Mouse (Mus musculus) myocyte (in vitro differentiated cells): ENCODE data around the gene Mfn1.
A peak's percentile ranks its signal among the peaks of the same experiment; 100 is the strongest.

ENCODE experiments used
- CEBPB ChIP-seq: IDR thresholded peaks from 2 replicates; pipeline ENCODE4 v1.6.1; 2011; ENCODE audit warnings: mild to moderate bottlenecking, moderate library complexity; ENCODE audit not compliant: poor library complexity, insufficient read depth, severe bottlenecking
- MAX ChIP-seq: IDR thresholded peaks from one replicate; pipeline ENCODE4 v1.6.1; 2011; ENCODE audit warnings: low read depth, mild to moderate bottlenecking, control low read depth
- POLR2A ChIP-seq: IDR thresholded peaks from one replicate; pipeline ENCODE4 v1.6.1; 2011; ENCODE audit warnings: low read depth, mild to moderate bottlenecking, control low read depth, moderate library complexity; ENCODE audit not compliant: insufficient read length

GRCm38 (mm10) chr3:32496711-32497070 lies 32.6 kb upstream of the Mfn1 start:
- TF ChIP-seq CEBPB (peak; percentile 76), POLR2A (no peak), MAX (no peak)
